Mouse (Mus musculus) CD4-positive, CD25-positive, alpha-beta regulatory T cell, adult 2 months (primary cell): ENCODE measurements around the gene Abcg4.

Experiments
- DNase-seq: peaks from one replicate; pipeline ENCODE4 v3.0.0-alpha.2; 2012; ENCODE audit warnings: low read depth, low spot score

Abcg4 gene

DNA sequence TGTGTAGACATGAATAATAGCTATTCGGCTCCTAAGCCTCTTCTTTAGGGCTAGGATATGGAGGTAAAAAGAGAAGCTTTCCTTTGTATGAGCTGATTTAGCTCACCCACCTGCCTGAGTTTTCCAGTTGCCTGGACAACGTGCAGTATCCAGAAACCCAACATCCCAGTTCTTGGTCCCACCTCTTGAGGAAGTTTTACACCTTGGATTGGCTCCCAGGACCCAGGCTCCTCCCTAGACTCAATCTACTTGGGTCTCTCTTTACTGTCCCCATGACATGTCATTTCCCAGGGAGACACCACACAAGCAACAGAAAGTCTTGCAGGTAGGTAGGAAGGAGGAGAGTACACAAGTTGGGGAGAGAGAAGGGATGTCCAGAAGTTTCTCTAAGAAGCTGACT lies 48.0 kb downstream of the Abcg4 start, which contains the start of gene Ccdc153:
Gene Ccdc153, plus strand, starts transcription at position 278 of the 400 bp plus-strand sequence.
- no peak for DNase-seq

DNA sequence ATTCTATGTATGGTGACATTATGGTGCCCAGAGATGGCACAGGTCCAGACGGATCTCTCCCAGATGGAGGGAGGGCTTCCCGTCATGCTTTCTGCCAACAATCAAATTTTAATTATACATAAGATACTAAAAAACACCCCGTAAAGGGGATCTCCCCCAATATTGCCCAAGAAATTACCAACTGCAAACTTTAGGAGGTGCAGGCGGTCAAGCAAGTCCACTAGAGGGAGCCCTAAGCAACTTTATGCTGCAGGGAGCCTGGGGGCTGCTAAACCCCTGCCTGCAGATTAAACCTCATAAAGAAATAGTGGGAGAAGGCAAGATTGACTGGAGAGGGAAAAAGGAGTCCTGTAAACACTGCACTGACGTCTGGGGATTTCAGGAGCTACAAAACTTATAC lies 49.0 kb downstream of the Abcg4 start:
- DNase-seq, result peak; percentile 84

DNA sequence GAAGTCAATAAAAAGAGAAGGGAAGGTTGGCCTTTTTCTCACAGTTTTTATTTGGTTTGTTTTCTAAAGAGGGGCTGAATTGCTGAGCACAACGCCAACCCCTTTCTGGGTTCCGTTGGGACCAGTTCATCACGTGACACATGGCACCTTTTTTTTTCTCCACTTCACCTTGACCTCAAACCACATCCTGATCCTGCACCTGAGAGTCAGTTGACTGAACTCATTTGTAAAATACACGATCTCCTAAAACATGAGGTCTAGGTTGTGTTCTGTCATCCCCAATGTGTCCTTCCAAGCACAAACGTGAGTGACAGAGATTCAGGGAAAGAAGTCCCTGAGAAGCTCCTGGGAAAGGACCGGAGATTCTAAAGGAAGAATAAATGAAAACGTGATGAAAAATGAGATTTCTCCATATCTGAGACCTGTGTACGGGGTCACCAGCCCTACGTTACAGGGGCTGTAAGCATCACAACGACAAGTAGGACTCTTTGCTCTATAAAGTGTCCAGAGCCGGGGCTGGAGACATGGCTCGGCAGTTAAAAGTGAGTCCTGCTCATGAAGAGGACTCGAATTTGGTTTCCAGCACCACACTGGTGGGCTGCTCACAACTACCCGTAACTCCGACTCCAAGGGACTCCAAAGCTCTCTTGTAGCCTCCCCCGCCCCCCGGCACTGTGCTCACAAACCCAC lies 49.8 kb downstream of the Abcg4 start:
- peak; percentile 84 for DNase-seq

DNA sequence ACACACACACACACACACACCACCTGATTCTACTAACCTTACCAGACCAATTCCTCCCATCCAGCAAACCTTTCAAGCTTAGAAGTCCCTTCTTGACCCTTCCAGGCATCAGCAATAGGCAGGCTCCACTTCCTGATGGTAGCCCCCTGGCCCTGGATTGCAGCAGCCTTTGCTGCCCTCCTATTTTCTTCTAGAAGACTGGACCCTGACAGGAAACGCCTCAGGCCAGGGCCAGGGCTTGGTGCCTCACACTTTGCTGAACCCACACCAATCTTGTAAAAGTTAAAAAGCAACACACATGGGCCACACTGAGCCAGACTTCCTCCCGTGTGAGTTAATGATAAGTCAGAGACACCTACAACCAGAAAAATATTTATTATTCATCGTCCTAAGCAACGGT lies 51.3 kb downstream of the Abcg4 start:
- peak; percentile 33 for DNase-seq

DNA sequence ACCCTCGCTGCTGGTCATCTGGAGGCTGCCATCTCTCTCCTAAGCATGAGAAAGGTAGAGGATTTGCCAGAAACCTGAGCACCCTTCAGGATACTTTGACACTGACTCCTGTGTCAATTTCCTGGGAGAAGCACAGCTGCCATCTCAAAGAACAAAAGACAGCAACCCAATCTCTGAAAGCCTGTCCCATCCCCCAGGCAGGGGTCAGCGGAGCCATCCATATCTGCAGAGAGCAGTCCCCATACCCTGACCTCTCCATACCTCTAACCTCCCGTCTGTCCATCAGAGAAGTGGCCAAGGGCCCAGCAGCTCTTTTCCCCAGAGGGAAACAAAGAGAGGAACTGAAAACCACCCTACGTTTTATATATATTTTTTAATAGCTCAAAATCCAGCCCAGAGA lies 51.8 kb downstream of the Abcg4 start:
- no peak for DNase-seq

DNA sequence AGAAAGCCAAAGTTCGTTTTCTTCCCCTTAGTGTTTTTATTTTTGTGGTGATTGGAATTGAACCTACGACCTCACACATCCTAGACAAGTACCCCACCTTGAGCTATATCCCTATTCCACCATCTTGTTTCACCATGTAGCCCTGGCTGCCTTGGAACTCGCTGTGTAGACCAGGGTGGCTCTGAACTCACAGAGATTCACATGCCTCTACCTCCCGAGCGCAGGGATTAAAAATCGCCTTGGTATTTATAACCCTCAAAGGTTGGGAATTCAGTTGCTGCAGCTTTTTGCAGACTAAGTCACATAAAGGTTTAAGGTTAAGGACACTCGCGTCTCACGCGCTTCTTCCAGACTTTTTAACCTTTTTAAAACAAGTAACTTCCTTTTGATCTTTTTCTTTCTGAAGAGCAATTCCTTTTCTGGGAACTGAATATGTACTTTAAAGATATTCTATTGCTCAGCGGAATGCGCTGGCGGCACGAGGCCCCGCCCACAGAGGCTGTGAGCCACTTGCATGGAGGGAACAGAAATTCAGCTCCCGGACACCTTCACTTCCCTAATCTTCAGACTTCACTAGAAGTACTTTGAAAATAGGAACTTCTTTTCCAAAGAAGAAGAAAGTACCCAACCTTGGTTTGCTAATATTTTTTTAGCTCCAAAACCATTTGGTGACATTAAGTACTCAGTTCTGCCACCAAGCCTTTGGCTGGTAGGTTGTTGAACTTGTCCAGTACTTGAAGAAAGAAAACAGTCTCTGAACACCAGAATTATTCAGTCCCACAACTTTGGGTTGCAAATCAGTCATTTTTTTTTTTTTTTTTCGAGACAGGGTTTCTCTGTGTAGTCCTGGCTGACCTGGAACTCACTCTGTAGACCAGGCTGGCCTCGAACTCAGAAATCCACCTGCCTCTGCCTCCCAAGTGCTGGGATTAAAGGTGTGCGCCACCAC lies 53.7 kb downstream of the Abcg4 start:
- DNase-seq, result peak; percentile 69

DNA sequence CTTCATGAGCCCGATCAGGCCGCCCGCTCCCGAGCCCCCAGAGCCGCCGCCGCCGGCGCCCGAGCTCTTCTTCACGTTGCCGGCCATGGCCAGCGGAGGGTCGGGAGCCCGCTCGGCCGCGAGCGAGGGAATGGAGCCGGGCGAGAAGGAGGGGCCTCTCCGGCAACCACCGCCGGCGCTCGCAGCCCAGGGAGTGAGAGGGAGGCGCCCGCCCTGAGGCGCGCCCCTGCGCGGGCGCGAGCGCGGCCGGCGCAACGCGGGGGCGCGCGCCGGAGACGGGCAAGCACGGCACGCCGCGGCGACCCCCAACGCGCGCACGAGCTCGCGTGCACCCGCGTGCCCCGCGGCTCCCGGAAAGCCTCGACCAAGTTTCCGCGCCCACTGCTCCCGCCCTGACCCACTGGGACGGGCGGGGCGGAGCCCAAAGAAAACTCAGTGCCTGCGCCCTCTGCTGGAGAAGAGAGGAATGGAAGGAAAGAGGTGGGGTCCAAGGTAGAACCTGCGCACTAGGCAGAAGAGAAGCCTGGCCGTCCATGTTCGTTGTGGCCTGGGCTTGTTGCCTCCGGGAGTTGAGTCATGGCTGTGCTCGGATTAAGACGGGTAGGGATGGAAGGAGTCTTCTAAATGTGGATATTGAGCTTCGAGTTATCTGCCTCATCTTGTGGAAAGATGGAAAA lies 54.5 kb downstream of the Abcg4 start, which contains the start of gene Cbl:
Gene Cbl, minus strand, starts transcription at position 248 of the 677 bp plus-strand sequence.
- peak; percentile 98 for DNase-seq

DNA sequence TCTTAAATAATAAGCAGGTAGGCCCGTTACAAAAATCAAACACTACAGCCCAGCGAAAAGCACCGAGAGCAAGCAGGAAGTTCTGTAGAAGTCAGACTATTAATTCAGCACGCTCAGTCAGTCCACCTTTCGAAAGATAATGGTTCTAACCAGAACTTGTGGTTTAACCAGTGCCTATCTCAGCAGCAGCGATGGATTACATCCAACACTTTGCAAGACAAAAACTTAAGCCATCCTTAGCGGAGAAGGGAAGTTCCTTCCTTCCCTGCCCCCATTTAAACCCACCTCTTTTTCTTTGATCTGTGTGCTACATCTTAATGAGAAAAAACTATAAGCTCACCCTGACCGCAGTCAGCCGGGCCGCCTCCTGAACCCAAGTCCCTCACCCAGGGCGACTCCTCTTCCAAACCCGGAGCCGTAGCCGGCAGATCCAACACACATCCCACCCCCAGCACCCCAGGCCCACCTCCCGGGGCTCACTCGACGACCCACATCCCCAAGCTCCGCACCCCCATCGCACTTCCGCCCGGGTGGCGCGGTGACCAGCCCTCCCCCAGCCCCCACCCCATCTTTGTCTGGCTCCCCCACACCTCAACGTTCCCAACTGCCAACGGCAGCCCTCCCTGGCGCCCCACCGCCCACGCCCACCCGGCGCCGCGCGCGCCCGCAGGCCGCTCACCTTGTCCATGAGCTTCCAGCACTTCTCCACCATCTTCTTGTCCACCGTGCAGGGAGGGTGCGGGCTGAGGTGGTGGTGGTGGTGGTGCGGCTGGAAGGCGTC lies 55.2 kb downstream of the Abcg4 start:
- DNase-seq, result peak; percentile 76

DNA sequence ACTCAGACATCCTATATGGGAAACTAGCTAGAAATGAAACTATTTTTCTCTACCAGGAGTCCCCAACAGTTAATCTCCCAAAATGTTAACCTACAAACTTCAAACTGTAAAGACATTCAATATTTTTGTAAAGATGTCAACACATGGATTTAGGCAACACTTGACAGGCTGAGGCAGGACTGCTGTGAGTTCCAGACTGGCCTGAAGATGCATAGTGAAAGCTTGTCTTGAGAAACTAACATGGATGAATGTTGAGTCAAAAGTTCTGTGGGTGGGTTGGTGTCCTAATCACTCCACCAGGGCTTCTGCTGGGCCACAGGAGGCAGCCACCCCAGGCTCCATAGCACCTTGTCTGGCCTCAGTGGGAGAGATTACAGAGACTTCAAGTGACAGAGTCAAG lies 56.8 kb downstream of the Abcg4 start:
- DNase-seq, result no peak

DNA sequence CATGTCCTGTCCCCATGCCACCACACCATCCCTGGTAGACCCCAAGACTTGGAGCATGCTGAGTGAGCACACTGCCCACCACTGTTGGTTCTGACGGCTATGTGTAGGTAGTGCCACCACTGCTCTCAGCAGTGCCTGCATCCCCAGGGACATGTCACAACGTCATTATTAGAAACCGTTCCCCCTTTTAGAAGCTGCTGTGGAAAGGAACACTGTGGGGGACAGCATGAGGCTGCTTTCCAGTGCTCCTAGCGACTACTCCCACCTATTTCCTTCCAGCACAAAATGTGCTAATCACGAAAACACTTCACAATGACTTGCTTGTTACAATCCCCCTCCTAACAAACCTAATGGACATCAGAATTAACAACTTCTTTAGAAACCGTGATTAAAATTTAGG lies 62.4 kb downstream of the Abcg4 start:
- DNase-seq, result no peak
